Mouse (Mus musculus): Measurements from ENCODE around the gene Cdkl2. TPM values are rescaled to one million over a fixed set of nuclear protein-coding genes. Genes with fewer than 3 reads are reported as not detected.

The Cdkl2 gene
- total RNA-seq, 2 experiments from 2014 or later: 0.95 TPM; not detected in 1

DNA sequence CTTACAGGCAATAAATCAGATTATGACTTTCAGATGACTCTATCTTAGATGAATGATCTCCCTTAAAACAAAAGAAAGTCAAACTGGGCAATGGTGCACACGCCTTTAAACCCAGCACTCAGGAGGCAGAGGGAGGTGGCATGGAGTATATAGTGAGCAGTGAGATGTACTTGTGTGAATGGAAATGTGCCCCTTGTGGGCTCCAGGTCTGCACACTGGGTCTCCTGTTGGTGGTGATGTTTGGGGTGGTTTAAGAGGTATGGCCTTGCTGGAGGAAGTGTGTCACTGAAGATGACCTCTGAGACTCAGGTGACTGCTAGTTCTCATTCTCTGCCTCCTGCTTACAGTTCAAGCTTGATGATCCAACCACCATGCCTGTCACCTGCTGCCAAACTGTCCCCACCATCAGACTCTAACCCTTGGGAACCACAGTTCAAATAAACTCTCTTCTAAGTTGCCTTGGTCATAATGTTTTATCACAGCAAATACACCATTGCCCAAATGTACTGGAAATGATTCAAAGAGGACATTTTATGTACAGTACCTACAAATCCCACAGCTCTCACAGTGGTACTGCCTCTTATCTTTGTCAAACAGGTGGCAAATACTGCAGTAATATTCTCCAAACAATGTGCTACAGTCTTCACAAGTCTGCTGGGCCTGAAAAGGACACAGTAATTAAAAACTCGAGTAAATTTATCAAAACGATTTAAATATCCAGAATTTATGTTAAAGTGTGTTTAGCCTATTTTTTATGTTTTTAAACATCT is 86.5 kb downstream of the Cdkl2 start:
- ATAC-seq (ENCODE audit: poor library complexity, severe bottlenecking): no peak

Other genes starting within 250 kb of the Cdkl2 start
- 117 and 137 TPM in 2 replicates for gene Rchy1, start 80.8 kb downstream of the Cdkl2 start, total RNA-seq (2015)
- gene Rchy1, start 80.8 kb downstream of the Cdkl2 start, total RNA-seq (2017): 80.1 and 92.6 TPM in 2 replicates
- gene Odaph, start 56.4 kb downstream of the Cdkl2 start, total RNA-seq (2015): not detected in 2 replicates
- not detected in 2 replicates for gene Odaph, start 56.4 kb downstream of the Cdkl2 start, total RNA-seq (2017)
- 79.8 and 83.1 TPM in 2 replicates for gene G3bp2, start 39.8 kb upstream of the Cdkl2 start, total RNA-seq (2015)
- 107 and 112 TPM in 2 replicates for gene G3bp2, start 39.8 kb upstream of the Cdkl2 start, total RNA-seq (2017)
- gene Uso1, start 94.1 kb upstream of the Cdkl2 start, total RNA-seq (2015): 55.8 and 56.5 TPM in 2 replicates
- gene Uso1, start 94.1 kb upstream of the Cdkl2 start, total RNA-seq (2017): 20.9 and 29.7 TPM in 2 replicates
- not detected in 2 replicates for gene U90926, start 171.5 kb upstream of the Cdkl2 start, total RNA-seq (2015)
- gene U90926, start 171.5 kb upstream of the Cdkl2 start, total RNA-seq (2017): not detected in 2 replicates
- gene Ppef2, start 212.4 kb upstream of the Cdkl2 start, total RNA-seq (2015): 4.7 and 5.5 TPM in 2 replicates
- 2.7 TPM in 2 replicates for gene Ppef2, start 212.4 kb upstream of the Cdkl2 start, total RNA-seq (2017)
- gene Naaa, start 234.3 kb upstream of the Cdkl2 start, total RNA-seq (2015): 310 and 351 TPM in 2 replicates
- 171 and 196 TPM in 2 replicates for gene Naaa, start 234.3 kb upstream of the Cdkl2 start, total RNA-seq (2017)